Mouse (Mus musculus): ENCODE results near the gene Lyar.

Gene Lyar

GRCm38 (mm10) chr5:38220328-38220912, at the start of gene Lyar, which contains the start of gene Zbtb49:
Lyar (plus strand) TSS chr5:38220470.
Zbtb49 (minus strand) TSS chr5:38220457.
- peak; percentile 96 to 97 for DNase-seq

GRCm38 (mm10) chr5:38173766-38174165, 46.5 kb upstream of the Lyar start:
- no peak for DNase-seq

GRCm38 (mm10) chr5:38174256-38174912, 45.9 kb upstream of the Lyar start:
- DNase-seq = no peak

- DNase-seq = no peak
Measured at GRCm38 (mm10) chr5:38184688-38185285, 35.5 kb upstream of the Lyar start.

- no peak for DNase-seq
Measured at GRCm38 (mm10) chr5:38187006-38187405, 33.3 kb upstream of the Lyar start.

- no peak for DNase-seq
Measured at GRCm38 (mm10) chr5:38190907-38191306, 29.4 kb upstream of the Lyar start.

GRCm38 (mm10) chr5:38194946-38195345, 25.3 kb upstream of the Lyar start:
- DNase-seq = no peak

GRCm38 (mm10) chr5:38195941-38196340, 24.3 kb upstream of the Lyar start:
- DNase-seq = no peak

- DNase-seq = no peak
Measured at GRCm38 (mm10) chr5:38196821-38197481, 23.3 kb upstream of the Lyar start.

- peak; percentile 95 for DNase-seq
Measured at GRCm38 (mm10) chr5:38197482-38197823, 22.8 kb upstream of the Lyar start.

- no peak for DNase-seq
Measured at GRCm38 (mm10) chr5:38199686-38200085, 20.6 kb upstream of the Lyar start.

GRCm38 (mm10) chr5:38205303-38205726, 15.0 kb upstream of the Lyar start:
- DNase-seq = peak; percentile 19 to 21

- no peak for DNase-seq
Measured at GRCm38 (mm10) chr5:38208985-38209384, 11.3 kb upstream of the Lyar start.

GRCm38 (mm10) chr5:38211691-38212090, 8.6 kb upstream of the Lyar start:
- DNase-seq = no peak

GRCm38 (mm10) chr5:38213009-38213408, 7.3 kb upstream of the Lyar start:
- no peak for DNase-seq

GRCm38 (mm10) chr5:38219771-38220307, 431 bp upstream of the Lyar start:
- DNase-seq = no peak

- DNase-seq = peak; percentile 53 to 78
Measured at GRCm38 (mm10) chr5:38235422-38235821, 15.2 kb downstream of the Lyar start.

GRCm38 (mm10) chr5:38236627-38237026, 16.4 kb downstream of the Lyar start:
- DNase-seq = peak in 1 of 2 experiments; percentile 21

- no peak for DNase-seq
Measured at GRCm38 (mm10) chr5:38240727-38241472, 20.6 kb downstream of the Lyar start.

- DNase-seq = peak; percentile 46 to 71
Measured at GRCm38 (mm10) chr5:38241473-38241834, 21.2 kb downstream of the Lyar start.

- no peak for DNase-seq
Measured at GRCm38 (mm10) chr5:38241966-38242365, 21.7 kb downstream of the Lyar start.

- no peak for DNase-seq
Measured at GRCm38 (mm10) chr5:38255195-38255594, 34.9 kb downstream of the Lyar start.

- no peak for DNase-seq
Measured at GRCm38 (mm10) chr5:38255644-38256043, 35.4 kb downstream of the Lyar start.

Data from cerebellum, postnatal 14 days (tissue).